Mouse (Mus musculus): ENCODE results near the gene Kcnk18. TPM values are rescaled to one million over a fixed set of nuclear protein-coding genes. Genes with fewer than 3 reads are reported as not detected.
A peak's percentile ranks its signal among the peaks of the same experiment; 100 is the strongest.

Kcnk18 gene
- polyA plus RNA-seq, 1 experiment from 2014 or later = 0.27 TPM

- Histone ChIP-seq H3K4me2 (no peak overlapping the region), H3K27me3 (replicated peaks) (peaks cover 92% of the 10 kb centered on the region), H3K27ac (replicated peaks) (no peak overlapping the region), H3K4me1 (peaks cover 4% of the 10 kb centered on the region), H3K9ac (replicated peaks) (no peak overlapping the region), H3K9me3 (replicated peaks) (no peaks in the 10 kb centered on the region), H3K4me3 (replicated peaks) (no peak overlapping the region), H3K36me3 (no peaks in the 10 kb centered on the region)
- ATAC-seq (ENCODE audit: low FRiP score) = no peak
- 5% methylated on average over 2 of the region's 2 CpGs for WGBS
Measured at GRCm38 (mm10) chr19:59192491-59192890, 26.5 kb upstream of the Kcnk18 start.

GRCm38 (mm10) chr19:59193456-59193855, 25.6 kb upstream of the Kcnk18 start:
- peak overlapping the region; percentile 16; the same call in 1 of the 2 replicates for H3K4me2 ChIP-seq
- peaks cover 4% of the 10 kb centered on the region for H3K4me1 ChIP-seq
- WGBS = 0% methylated on average over 10 of the region's 10 CpGs
- H3K36me3 ChIP-seq = no peaks in the 10 kb centered on the region
- no peaks in the 10 kb centered on the region for H3K9me3 ChIP-seq (replicated peaks)
- ATAC-seq (ENCODE audit: low FRiP score) = no peak
- peaks cover 92% of the 10 kb centered on the region for H3K27me3 ChIP-seq (replicated peaks)
- no peak overlapping the region for H3K9ac ChIP-seq (replicated peaks)
- no peak overlapping the region for H3K4me3 ChIP-seq (replicated peaks)
- H3K27ac ChIP-seq (replicated peaks) = no peak overlapping the region

GRCm38 (mm10) chr19:59193986-59194820, 24.8 kb upstream of the Kcnk18 start:
- peak overlapping the region; percentile 16 for H3K4me2 ChIP-seq
- H3K4me1 ChIP-seq = peaks cover 4% of the 10 kb centered on the region
- no peak overlapping the region for H3K27ac ChIP-seq (replicated peaks)
- peak overlapping the region; percentile 2; the same call in 1 of the 2 replicates for H3K4me3 ChIP-seq (replicated peaks)
- H3K9ac ChIP-seq (replicated peaks) = no peak overlapping the region
- ATAC-seq (ENCODE audit: low FRiP score) = no peak
- H3K36me3 ChIP-seq = no peaks in the 10 kb centered on the region
- WGBS = under 1% methylated on average over 49 of the region's 50 CpGs
- no peaks in the 10 kb centered on the region for H3K9me3 ChIP-seq (replicated peaks)
- H3K27me3 ChIP-seq (replicated peaks) = peaks cover 88% of the 10 kb centered on the region

DNA sequence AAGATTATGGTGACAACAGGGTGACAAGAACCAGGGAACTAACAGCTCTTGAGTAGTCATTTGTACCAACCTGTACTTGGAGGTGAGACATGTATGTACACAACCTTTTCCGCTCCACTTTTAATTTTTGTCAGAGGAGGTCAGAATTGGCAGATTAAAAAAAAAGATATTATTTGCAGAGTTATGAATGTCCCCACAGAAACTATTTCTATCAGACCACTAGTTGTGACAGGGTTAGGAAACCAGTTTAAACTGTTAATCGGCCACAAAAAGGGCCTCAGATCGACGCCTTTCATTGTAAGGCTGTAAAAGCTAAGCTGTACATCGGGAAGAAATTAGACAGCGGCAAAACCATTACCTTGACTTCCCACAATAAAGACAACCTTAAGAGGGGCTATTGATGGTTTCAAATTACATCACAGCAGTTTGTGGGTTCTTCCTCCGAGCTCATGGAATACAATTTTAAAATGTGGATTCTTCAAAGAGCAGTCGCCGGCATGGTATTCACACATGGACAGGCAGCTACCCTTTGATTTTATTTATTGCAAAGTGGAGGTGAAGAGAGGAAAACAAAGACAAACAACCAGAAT, 23.7 kb upstream of the Kcnk18 start:
- Histone ChIP-seq H3K4me3 (replicated peaks) (no peak overlapping the region), H3K4me1 (peaks cover 4% of the 10 kb centered on the region), H3K36me3 (no peaks in the 10 kb centered on the region), H3K27me3 (replicated peaks) (peaks cover 83% of the 10 kb centered on the region), H3K9ac (replicated peaks) (no peak overlapping the region), H3K4me2 (no peak overlapping the region), H3K27ac (replicated peaks) (no peak overlapping the region), H3K9me3 (replicated peaks) (no peaks in the 10 kb centered on the region)
- 5% methylated on average over 9 of the region's 9 CpGs for WGBS
- no peak for ATAC-seq (ENCODE audit: low FRiP score)

GRCm38 (mm10) chr19:59196111-59196666, 22.8 kb upstream of the Kcnk18 start:
- peaks cover 4% of the 10 kb centered on the region for H3K4me1 ChIP-seq
- H3K9ac ChIP-seq (replicated peaks) = no peak overlapping the region
- H3K27ac ChIP-seq (replicated peaks) = no peak overlapping the region
- H3K4me3 ChIP-seq (replicated peaks) = no peak overlapping the region
- no peak; the same call in 1 of the 2 replicates for ATAC-seq (ENCODE audit: low FRiP score)
- no peaks in the 10 kb centered on the region for H3K36me3 ChIP-seq
- H3K9me3 ChIP-seq (replicated peaks) = no peaks in the 10 kb centered on the region
- H3K27me3 ChIP-seq (replicated peaks) = peaks cover 75% of the 10 kb centered on the region
- H3K4me2 ChIP-seq = no peak overlapping the region
- WGBS = 3% methylated on average over 15 of the region's 15 CpGs

DNA sequence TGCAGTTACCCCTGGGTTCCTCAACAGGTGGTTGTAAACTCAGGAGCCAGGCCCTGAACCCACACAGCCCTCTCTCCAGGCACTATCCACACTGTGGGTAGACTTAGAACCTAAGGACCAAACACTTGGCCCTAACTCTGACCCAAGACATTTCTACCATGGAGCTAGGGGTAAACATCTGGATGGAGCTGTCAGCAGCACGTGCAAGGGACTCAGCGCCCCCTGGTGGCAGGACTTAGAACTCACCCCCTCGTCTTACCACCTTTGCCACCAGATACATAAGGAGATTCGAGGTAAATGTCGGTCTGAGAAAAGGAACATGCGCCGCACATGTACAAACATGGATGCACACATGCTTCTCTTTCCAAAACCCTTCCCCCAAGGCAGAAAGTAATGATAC, 20.9 kb upstream of the Kcnk18 start:
- Histone ChIP-seq H3K9me3 (replicated peaks) (no peaks in the 10 kb centered on the region), H3K4me3 (replicated peaks) (no peak overlapping the region), H3K9ac (replicated peaks) (no peak overlapping the region), H3K27ac (replicated peaks) (no peak overlapping the region), H3K36me3 (no peaks in the 10 kb centered on the region), H3K4me2 (no peak overlapping the region), H3K27me3 (replicated peaks) (peaks cover 57% of the 10 kb centered on the region), H3K4me1 (peaks cover 4% of the 10 kb centered on the region)
- no peak for ATAC-seq (ENCODE audit: low FRiP score)
- 39% methylated on average over 7 of the region's 7 CpGs for WGBS

DNA sequence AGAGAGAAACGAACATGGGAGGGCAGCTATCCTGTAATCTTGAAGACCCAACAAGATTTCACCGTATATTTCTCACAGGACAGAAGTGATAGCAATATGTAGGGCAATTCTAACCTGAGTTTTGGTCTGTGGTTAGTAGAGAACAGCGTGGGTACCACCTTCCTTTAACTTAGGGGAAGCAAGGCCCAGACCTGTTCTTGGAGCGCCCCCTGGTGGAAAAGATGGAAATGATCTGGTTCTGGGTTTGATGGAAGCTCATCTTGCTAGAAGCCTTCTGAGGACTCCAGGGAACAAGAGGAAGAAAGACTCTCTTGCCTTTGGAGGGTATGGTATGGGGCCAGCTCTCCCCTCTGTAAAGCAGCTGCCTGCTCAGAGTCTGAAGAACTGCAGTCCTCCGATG, 10.5 kb upstream of the Kcnk18 start:
- ATAC-seq (ENCODE audit: low FRiP score) = no peak
- no peaks in the 10 kb centered on the region for H3K36me3 ChIP-seq

DNA sequence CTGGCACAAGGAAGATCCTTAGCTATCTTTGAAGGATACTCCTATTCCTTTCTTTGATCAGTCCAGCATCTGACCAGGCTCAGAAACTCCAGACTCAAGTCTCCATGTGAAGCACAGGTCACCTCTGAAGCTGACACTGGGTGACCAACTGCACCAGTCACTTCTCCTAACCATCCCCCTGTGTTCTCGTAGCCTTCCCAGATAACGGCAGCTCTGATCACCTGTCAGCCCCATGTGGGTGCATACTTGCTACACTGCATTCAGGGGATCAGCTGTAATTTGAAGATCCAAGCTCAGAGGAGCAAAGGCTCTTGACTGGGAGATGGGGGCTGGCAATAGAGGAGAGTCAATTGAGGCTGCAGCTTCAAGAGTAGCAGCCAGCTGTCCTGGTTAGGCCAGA, 10.0 kb upstream of the Kcnk18 start:
- Histone ChIP-seq H3K4me2 (no peak overlapping the region), H3K9me3 (replicated peaks) (no peaks in the 10 kb centered on the region), H3K36me3 (no peaks in the 10 kb centered on the region), H3K4me1 (no peaks in the 10 kb centered on the region), H3K27ac (replicated peaks) (no peak overlapping the region), H3K4me3 (replicated peaks) (no peak overlapping the region), H3K27me3 (replicated peaks) (peaks cover 28% of the 10 kb centered on the region), H3K9ac (replicated peaks) (no peak overlapping the region)
- no peak for ATAC-seq (ENCODE audit: low FRiP score)
- 79% methylated on average over 2 of the region's 2 CpGs for WGBS

More for the DNA sequence above, 10.5 kb upstream of the Kcnk18 start:
- peaks cover 26% of the 10 kb centered on the region for H3K27me3 ChIP-seq (replicated peaks)
- no peak overlapping the region for H3K9ac ChIP-seq (replicated peaks)
- no peaks in the 10 kb centered on the region for H3K4me1 ChIP-seq
- no peak overlapping the region for H3K4me3 ChIP-seq (replicated peaks)
- WGBS = 28% methylated on average over 5 of the region's 5 CpGs
- no peak overlapping the region for H3K4me2 ChIP-seq
- H3K9me3 ChIP-seq (replicated peaks) = no peaks in the 10 kb centered on the region
- H3K27ac ChIP-seq (replicated peaks) = no peak overlapping the region

DNA sequence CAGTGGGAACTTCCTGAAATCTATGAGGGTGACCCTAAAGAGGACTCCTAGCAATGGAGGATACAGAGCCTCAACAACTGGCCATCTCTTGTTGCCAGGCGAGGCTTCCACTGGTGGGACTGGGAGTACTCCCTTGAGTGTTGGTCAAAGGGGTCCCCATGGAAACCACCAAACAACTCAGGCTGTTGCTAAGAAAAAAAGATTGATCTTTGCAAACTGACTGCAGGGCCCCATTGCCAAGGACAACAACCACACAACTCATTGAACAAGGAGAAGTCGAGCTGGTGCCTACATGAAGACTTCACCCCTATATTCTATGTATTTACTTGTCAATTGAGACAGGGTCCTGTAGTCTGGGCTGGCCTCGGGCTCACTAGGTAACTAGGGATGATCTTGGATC, 2.1 kb upstream of the Kcnk18 start:
- no peak overlapping the region for H3K9ac ChIP-seq (replicated peaks)
- H3K27ac ChIP-seq (replicated peaks) = no peak overlapping the region
- peaks cover 36% of the 10 kb centered on the region for H3K27me3 ChIP-seq (replicated peaks)
- no peaks in the 10 kb centered on the region for H3K4me1 ChIP-seq
- no peaks in the 10 kb centered on the region for H3K9me3 ChIP-seq (replicated peaks)
- H3K4me2 ChIP-seq = no peak overlapping the region
- H3K4me3 ChIP-seq (replicated peaks) = no peak overlapping the region
- 65% methylated on average over 3 of the region's 3 CpGs for WGBS
- ATAC-seq (ENCODE audit: low FRiP score) = no peak
- no peaks in the 10 kb centered on the region for H3K36me3 ChIP-seq

GRCm38 (mm10) chr19:59221131-59221530, 2.1 kb downstream of the Kcnk18 start:
- Histone ChIP-seq H3K4me2 (no peak overlapping the region), H3K4me1 (no peaks in the 10 kb centered on the region), H3K27me3 (replicated peaks) (peaks cover 25% of the 10 kb centered on the region), H3K9me3 (replicated peaks) (no peaks in the 10 kb centered on the region), H3K27ac (replicated peaks) (no peak overlapping the region), H3K4me3 (replicated peaks) (no peak overlapping the region), H3K9ac (replicated peaks) (no peak overlapping the region), H3K36me3 (no peaks in the 10 kb centered on the region)
- no peak for ATAC-seq (ENCODE audit: low FRiP score)
- WGBS = 71% methylated on average over 3 of the region's 3 CpGs

DNA sequence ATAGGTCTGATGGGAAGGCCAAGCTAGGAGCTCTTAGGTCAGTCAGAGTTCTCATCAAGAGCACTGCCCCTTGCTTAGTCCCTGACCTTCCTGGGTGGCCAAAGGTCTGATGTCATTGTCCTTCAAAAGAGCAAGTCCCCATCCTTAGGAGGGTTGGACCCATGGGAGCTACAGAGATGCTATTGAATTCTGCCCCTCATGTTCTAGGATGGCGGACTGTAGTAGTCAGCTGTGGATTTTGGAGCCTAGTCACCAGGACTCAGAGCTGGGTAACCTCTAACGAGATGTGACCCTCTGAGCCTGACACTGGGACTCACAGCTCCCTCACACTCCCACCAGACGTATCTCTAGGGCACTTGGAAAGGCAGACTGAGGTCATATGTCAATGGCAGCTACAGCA, 9.4 kb downstream of the Kcnk18 start:
- no peak overlapping the region for H3K27ac ChIP-seq (replicated peaks)
- no peak overlapping the region for H3K4me3 ChIP-seq (replicated peaks)
- H3K4me1 ChIP-seq = no peaks in the 10 kb centered on the region
- no peaks in the 10 kb centered on the region for H3K27me3 ChIP-seq (replicated peaks)
- H3K9ac ChIP-seq (replicated peaks) = no peak overlapping the region
- no peaks in the 10 kb centered on the region for H3K9me3 ChIP-seq (replicated peaks)
- no peak overlapping the region for H3K4me2 ChIP-seq
- no peak for ATAC-seq (ENCODE audit: low FRiP score)
- H3K36me3 ChIP-seq = no peaks in the 10 kb centered on the region
- WGBS = 80% methylated on average over 3 of the region's 3 CpGs

- no peaks in the 10 kb centered on the region for H3K9me3 ChIP-seq (replicated peaks)
- H3K27ac ChIP-seq (replicated peaks) = no peak overlapping the region
- 64% methylated on average over 5 of the region's 5 CpGs for WGBS
- H3K9ac ChIP-seq (replicated peaks) = no peak overlapping the region
- no peak for ATAC-seq (ENCODE audit: low FRiP score)
- H3K4me3 ChIP-seq (replicated peaks) = no peak overlapping the region
- no peaks in the 10 kb centered on the region for H3K4me1 ChIP-seq
- no peak overlapping the region for H3K4me2 ChIP-seq
- H3K27me3 ChIP-seq (replicated peaks) = 0 out of 2 replicates have a peak, but pooled peaks cover 2% of the 10 kb centered on the region
- no peaks in the 10 kb centered on the region for H3K36me3 ChIP-seq
Measured at GRCm38 (mm10) chr19:59232786-59233185, 13.8 kb downstream of the Kcnk18 start.
